Mouse (Mus musculus): ENCODE data around the gene Myadml2. TPM values are rescaled to one million over a fixed set of nuclear protein-coding genes. Genes with fewer than 3 reads are reported as not detected.

The Myadml2 gene
- polyA plus RNA-seq, 1 experiment from 2014 or later: 10.9 TPM

DNA sequence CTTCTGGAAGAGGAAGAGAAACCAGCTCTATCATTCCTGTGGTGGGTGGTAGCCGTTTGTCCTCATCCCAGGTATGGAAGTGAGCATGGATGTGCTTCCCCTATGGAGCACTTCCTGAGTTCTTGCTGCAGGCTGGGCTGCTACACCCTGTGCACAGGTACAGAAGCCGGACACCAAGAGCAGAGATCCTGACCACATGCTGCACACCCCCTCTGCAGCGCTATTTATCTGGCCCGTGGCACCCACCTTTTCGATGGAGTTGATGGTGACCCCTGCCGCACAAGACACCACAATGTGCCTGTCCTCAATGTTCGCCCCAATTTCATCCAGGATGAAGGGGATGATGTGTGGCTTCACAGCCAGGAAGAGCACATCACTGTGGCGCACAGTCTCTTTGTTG lies 6.1 kb downstream of the Myadml2 start:
- peaks cover 13% of the 10 kb centered on the region for H3K4me1 ChIP-seq (replicated peaks)
- no peak for ATAC-seq (ENCODE audit: insufficient number of reproducible peaks, low FRiP score)
- peaks cover 11% of the 10 kb centered on the region for H3K27me3 ChIP-seq (replicated peaks)
- no peaks in the 10 kb centered on the region for H3K9me3 ChIP-seq (replicated peaks)
- no peak overlapping the region for H3K4me3 ChIP-seq
- H3K36me3 ChIP-seq: no peaks in the 10 kb centered on the region
- no peak overlapping the region for H3K27ac ChIP-seq (ENCODE audit: poor library complexity, severe bottlenecking)
- H3K4me2 ChIP-seq: peak overlapping the region; percentile 94; the same call in 1 of the 2 replicates
- WGBS: 78% methylated on average over 8 of the region's 8 CpGs
- peak overlapping the region; percentile 14; the same call in 1 of the 2 replicates for H3K9ac ChIP-seq

DNA sequence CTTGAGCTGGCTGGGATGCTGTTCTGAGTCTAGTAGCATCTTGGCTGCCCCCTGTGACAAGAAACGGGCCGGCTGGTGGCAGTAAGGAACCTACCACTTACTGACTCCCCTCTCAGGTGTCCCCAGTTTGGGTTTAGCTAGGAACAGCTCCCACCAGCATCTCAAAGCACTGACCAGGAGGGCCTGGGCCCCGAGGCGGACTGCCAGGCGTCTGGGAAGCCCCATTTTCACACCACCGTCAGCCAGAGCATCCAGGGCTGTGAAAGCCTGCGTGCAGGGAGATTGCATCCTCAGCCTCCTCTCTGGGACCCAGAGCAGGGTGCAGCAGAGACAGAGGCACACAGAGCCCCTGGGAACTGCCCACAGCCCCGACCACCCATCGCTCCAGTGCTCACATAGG lies 6.7 kb downstream of the Myadml2 start:
- WGBS: 61% methylated on average over 9 of the region's 9 CpGs
- no peak overlapping the region for H3K4me3 ChIP-seq
- no peaks in the 10 kb centered on the region for H3K36me3 ChIP-seq
- H3K9ac ChIP-seq: 0 out of 2 replicates have a peak overlapping the region, but pooled peaks have one; percentile 14
- H3K4me1 ChIP-seq (replicated peaks): peaks cover 12% of the 10 kb centered on the region
- H3K27me3 ChIP-seq (replicated peaks): peaks cover 11% of the 10 kb centered on the region
- no peak overlapping the region for H3K4me2 ChIP-seq
- no peak for ATAC-seq (ENCODE audit: insufficient number of reproducible peaks, low FRiP score)
- H3K27ac ChIP-seq (ENCODE audit: poor library complexity, severe bottlenecking): no peak overlapping the region
- no peaks in the 10 kb centered on the region for H3K9me3 ChIP-seq (replicated peaks)

DNA sequence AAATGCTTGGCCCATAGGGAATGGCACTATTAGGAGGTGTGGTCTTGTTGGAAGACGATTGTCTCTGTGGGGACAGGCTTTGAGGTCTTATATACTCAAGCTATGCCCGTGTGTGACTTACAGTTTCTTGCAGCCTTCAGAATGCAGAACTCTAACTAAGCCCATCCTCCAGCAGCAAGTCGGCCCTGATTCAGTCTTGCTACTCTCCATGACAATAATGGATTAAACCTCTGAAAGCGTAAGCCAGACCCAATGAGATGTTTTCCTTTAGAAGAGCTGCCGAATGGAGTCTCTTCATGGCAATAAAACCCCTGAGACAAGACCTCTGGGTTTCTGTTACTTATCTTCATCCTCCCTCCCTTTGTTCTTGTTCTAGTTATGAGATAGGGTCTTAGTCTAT lies 13.1 kb downstream of the Myadml2 start:
- Histone ChIP-seq H3K36me3 (no peaks in the 10 kb centered on the region), H3K4me2 (no peak overlapping the region), H3K27ac (ENCODE audit: poor library complexity, severe bottlenecking) (no peak overlapping the region), H3K4me3 (no peak overlapping the region), H3K4me1 (replicated peaks) (peaks cover 32% of the 10 kb centered on the region), H3K9ac (no peak overlapping the region), H3K9me3 (replicated peaks) (no peaks in the 10 kb centered on the region), H3K27me3 (replicated peaks) (no peaks in the 10 kb centered on the region)
- ATAC-seq (ENCODE audit: insufficient number of reproducible peaks, low FRiP score): no peak
- WGBS: 83% methylated on average over 5 of the region's 5 CpGs

DNA sequence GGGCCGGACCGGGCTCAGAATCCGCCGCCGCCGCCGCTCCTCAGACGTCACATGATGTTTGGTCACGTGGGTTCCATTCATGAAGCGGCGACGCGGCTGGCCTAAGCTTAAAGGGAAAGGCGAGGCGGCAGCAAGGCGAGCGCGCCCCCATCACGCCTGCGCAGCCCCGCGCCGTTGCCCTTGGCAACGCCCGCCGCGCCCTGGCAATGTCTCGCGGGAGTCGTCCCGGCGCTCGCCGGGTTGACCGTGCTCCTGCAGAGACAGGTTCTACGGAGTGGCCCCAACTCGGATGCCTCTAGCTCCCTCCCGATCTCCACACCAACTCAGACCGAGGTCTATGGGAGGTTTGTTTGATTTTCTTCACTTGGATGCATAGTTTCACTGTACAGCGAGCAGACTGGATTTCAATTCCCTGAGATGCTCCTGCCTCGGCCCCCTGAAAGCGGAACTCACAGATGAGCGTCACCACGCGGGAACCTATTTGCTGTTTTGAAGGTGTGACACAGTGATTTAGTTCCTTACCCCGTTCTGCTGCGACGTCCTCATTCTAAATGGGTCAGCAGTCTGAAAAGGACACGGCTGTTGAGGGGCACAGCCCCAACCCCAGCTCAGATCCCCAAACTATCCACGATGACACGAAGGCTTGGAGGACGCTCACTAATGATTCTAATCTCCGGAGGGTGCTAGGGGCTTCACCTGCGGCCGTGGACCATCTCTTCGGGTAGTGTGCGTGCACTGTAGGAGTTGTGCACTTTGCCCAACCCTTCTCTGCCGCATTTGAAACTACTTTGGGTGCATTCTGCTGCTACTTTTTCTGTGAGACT lies 14.2 kb downstream of the Myadml2 start, which contains the start of gene Mafg:
Mafg (minus strand) TSS at position 81 of the 824 bp plus-strand sequence.
- Histone ChIP-seq H3K27ac (ENCODE audit: poor library complexity, severe bottlenecking) (peak within 1 kb of the TSS; percentile 91), H3K36me3 (peaks cover 7% of the 10 kb centered on the region), H3K27me3 (replicated peaks) (no peaks in the 10 kb centered on the region), H3K9me3 (replicated peaks) (no peaks in the 10 kb centered on the region), H3K4me3 (peak within 1 kb of the TSS; percentile 86), H3K9ac (peak within 1 kb of the TSS; percentile 85), H3K4me1 (replicated peaks) (peaks cover 42% of the 10 kb centered on the region), H3K4me2 (peak within 1 kb of the TSS; percentile 86)
- 10% methylated on average over 58 of the region's 58 CpGs for WGBS
- peak; percentile 87 for ATAC-seq (ENCODE audit: insufficient number of reproducible peaks, low FRiP score)

DNA sequence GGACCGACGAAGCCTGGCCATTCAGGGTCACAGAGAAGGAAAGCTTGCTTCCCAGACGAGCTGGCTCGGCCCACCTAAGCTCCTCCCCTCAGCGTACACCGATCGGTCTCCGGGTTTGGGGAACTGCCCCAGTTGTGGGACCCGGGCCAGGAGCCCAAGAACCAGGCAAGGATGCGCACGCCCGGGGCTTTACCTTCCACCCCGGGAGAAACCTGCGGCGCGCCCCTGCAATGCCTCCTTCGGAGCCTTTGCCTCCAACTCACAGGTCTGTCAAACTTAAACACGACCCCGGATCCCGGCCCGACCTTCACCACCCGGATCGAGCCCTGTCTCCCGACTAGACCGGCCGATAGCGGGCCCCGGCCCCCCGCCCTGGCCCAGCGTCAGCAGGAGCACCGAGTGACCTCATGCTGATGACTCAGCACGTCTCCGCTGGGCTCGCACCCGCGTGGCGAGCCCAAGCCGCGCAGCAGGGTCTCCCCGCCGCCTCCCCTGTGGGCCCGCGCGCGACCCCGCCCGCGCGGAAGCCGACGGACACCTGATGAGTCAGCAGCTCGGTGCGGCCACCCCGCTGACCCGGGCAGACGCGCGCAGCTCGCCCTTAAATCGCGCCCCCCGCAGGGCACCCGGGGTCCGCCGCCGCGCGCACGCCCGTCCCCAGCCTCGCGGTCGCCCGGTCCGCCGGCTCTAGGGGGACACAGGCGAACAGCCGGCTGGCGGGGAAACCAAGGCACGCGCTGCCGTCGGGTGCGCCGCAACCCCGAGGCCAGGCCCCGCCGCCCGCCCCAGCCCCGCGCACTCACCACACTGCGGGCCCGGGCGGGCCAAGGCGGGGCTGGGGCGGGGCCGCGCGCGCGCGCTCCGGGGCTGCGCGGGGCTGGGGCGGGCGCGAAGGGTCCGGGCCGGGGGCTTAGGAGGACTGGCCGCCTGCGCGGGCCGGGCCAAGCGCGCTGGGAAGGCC lies 15.1 kb downstream of the Myadml2 start:
- peak overlapping the region; percentile 86 for H3K4me2 ChIP-seq
- peaks cover 42% of the 10 kb centered on the region for H3K4me1 ChIP-seq (replicated peaks)
- no peaks in the 10 kb centered on the region for H3K27me3 ChIP-seq (replicated peaks)
- H3K9ac ChIP-seq: peak overlapping the region; percentile 85
- H3K9me3 ChIP-seq (replicated peaks): no peaks in the 10 kb centered on the region
- peaks cover 9% of the 10 kb centered on the region for H3K36me3 ChIP-seq
- peak; percentile 81 for ATAC-seq (ENCODE audit: insufficient number of reproducible peaks, low FRiP score)
- under 1% methylated on average over 116 of the region's 116 CpGs for WGBS
- H3K4me3 ChIP-seq: peak overlapping the region; percentile 86
- H3K27ac ChIP-seq (ENCODE audit: poor library complexity, severe bottlenecking): peak overlapping the region; percentile 91

DNA sequence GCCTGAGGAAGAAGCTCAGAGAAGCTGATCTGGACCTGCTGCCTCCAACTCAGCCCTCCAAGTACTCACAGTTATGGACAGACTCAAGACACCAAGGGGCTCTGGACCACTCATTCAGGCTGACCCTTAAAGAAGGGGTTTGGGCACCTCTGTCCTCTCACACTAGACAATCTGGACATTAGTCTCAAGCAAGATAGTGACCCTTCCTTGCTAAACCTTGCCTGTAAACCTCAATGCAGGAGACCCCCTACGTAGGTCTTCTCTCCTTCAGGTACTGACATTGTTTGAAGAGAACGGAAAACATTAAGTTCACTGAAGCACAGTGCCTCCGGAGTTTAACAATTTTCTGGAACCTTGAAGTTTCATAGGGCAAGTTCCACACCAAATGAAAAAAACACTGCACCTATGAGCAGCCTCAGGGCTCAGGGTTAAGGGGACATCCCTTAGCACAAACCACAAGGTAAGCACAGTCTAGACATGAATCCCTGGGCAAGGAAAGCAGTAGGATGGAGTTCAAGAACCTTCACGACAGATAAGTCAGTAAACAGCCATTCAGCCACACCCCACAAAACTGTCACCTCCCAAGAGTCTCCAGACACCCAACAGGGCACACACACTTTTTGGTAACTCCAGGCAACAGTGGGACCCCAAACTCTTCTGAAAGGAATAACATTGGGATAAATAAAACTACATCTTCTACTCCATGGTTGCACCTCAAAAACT lies 16.1 kb downstream of the Myadml2 start:
- H3K9ac ChIP-seq: peak overlapping the region; percentile 85
- H3K4me3 ChIP-seq: peak overlapping the region; percentile 86
- H3K27ac ChIP-seq (ENCODE audit: poor library complexity, severe bottlenecking): peak overlapping the region; percentile 91
- no peak for ATAC-seq (ENCODE audit: insufficient number of reproducible peaks, low FRiP score)
- no peaks in the 10 kb centered on the region for H3K9me3 ChIP-seq (replicated peaks)
- H3K36me3 ChIP-seq: peaks cover 19% of the 10 kb centered on the region
- no peaks in the 10 kb centered on the region for H3K27me3 ChIP-seq (replicated peaks)
- peaks cover 44% of the 10 kb centered on the region for H3K4me1 ChIP-seq (replicated peaks)
- peak overlapping the region; percentile 86 for H3K4me2 ChIP-seq
- 51% methylated on average over 4 of the region's 4 CpGs for WGBS

DNA sequence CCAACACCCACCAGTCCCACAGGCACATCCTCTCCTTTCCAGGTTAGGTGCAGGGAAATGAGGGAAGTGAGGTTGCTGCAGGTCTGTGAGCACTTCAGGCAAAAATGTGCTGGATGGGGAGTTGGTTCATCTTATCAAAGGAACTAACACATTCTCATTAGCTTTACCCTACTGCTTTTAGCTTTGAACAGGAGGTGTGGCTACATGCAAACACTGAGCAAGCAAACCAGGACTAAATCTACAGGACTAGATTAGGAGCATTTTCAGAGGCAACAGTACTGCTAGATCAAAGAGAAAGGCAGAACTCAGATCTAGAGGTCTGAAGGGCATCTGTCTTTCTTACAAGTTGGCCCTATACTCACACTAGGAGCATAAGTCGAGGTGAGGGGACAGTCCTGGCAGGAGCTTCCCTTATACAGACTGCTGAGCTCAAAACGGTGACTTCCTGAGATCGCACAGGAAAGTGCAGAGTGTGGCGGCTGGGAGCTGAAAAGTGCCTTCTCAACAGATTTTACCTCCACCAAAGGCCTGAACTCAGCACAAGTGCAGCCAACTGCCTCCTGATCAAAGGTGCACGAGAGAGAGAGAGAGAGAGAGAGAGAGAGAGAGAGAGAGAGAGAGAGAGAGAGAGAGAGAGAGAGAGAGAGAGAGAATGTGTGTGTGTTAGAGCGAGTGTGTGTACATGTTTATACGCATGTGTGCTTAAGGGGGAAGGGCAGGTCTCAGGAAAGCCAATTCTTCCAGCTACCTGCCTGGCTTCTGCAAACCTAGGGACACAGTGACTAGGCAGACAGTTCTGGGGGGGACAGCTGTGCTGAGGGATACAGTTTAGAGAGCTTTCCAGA lies 16.9 kb downstream of the Myadml2 start:
- ATAC-seq (ENCODE audit: insufficient number of reproducible peaks, low FRiP score): no peak
- H3K4me1 ChIP-seq (replicated peaks): peaks cover 48% of the 10 kb centered on the region
- peak overlapping the region; percentile 86 for H3K4me2 ChIP-seq
- 27% methylated on average over 7 of the region's 7 CpGs for WGBS
- H3K9ac ChIP-seq: peak overlapping the region; percentile 85
- peak overlapping the region; percentile 91 for H3K27ac ChIP-seq (ENCODE audit: poor library complexity, severe bottlenecking)
- peak overlapping the region; percentile 86 for H3K4me3 ChIP-seq
- no peaks in the 10 kb centered on the region for H3K9me3 ChIP-seq (replicated peaks)
- peaks cover 24% of the 10 kb centered on the region for H3K36me3 ChIP-seq
- no peaks in the 10 kb centered on the region for H3K27me3 ChIP-seq (replicated peaks)

DNA sequence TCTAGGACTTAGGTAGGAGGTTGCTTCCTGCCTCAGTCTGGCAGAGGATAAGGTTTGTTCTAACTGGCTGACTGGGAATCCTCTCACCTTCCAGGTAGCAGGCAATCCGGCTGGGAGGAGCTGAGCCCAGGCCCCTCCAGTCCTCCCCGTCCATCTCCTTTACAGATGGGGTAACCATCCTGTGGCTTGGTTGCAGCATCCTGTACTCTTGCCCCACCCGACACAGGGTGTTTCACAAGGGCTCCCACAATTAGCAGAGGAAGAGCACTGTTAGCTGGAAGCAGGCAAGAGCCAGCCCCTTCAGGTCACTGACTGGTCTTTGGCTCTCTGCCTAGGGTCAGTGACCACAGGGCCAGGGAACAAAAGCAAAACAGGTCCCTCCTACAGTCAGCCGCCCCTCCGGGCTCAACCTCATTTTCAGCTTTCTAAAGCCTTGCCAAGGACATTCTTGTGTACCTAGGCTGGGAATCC lies 17.5 kb downstream of the Myadml2 start:
- H3K36me3 ChIP-seq: peaks cover 24% of the 10 kb centered on the region
- H3K4me2 ChIP-seq: peak overlapping the region; percentile 86
- peaks cover 55% of the 10 kb centered on the region for H3K4me1 ChIP-seq (replicated peaks)
- peak overlapping the region; percentile 91 for H3K27ac ChIP-seq (ENCODE audit: poor library complexity, severe bottlenecking)
- 46% methylated on average over 5 of the region's 5 CpGs for WGBS
- H3K9me3 ChIP-seq (replicated peaks): no peaks in the 10 kb centered on the region
- H3K27me3 ChIP-seq (replicated peaks): no peaks in the 10 kb centered on the region
- ATAC-seq (ENCODE audit: insufficient number of reproducible peaks, low FRiP score): no peak
- H3K9ac ChIP-seq: peak overlapping the region; percentile 85
- H3K4me3 ChIP-seq: peak overlapping the region; percentile 86

DNA sequence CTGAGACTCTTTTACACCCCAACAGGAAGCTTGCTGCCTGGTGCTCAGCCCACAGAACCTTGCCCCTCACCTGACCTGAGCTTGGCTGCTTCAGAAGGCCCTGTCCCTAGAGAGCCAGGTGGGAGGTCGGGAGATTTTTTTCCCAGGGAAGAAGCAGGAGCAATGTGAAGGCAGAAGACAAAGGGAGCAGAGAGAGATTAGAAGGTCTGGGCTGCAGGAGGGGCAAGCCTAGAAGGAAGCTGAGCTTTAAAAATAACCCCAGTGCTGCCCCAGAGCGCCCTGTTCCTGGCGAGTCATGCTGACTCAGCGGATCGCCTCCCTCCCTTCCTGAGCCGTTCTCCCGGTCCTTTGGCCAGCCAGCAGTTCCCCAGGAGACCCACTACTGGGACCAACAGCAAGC lies 18.0 kb downstream of the Myadml2 start:
- H3K4me3 ChIP-seq: peak overlapping the region; percentile 86
- peaks cover 59% of the 10 kb centered on the region for H3K4me1 ChIP-seq (replicated peaks)
- 10% methylated on average over 7 of the region's 7 CpGs for WGBS
- peaks cover 24% of the 10 kb centered on the region for H3K36me3 ChIP-seq
- peak overlapping the region; percentile 91 for H3K27ac ChIP-seq (ENCODE audit: poor library complexity, severe bottlenecking)
- peak overlapping the region; percentile 86 for H3K4me2 ChIP-seq
- H3K9ac ChIP-seq: peak overlapping the region; percentile 85
- H3K27me3 ChIP-seq (replicated peaks): no peaks in the 10 kb centered on the region
- ATAC-seq (ENCODE audit: insufficient number of reproducible peaks, low FRiP score): peak; percentile 63
- H3K9me3 ChIP-seq (replicated peaks): no peaks in the 10 kb centered on the region

DNA sequence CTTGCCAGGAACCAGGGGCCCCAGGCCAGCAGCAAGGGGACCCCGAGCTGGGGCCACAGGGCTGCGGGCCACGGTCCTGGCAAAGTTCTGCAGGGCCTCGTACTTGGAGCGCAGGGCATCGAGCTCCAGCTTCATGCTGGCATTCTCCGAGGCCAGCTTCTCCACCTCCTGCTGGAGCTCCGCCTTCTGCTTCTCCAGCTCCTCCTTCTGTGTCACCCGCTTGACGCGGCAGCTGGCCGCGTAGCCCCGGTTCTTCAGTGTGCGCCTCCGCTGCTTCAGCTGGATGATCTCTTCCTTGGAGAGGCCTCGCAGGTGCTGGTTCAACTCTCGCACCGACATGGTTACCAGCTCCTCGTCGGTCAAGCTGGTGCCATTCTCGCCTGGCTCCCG lies 18.6 kb downstream of the Myadml2 start:
- peak overlapping the region; percentile 91 for H3K27ac ChIP-seq (ENCODE audit: poor library complexity, severe bottlenecking)
- no peaks in the 10 kb centered on the region for H3K9me3 ChIP-seq (replicated peaks)
- H3K36me3 ChIP-seq: peaks cover 24% of the 10 kb centered on the region
- 79% methylated on average over 23 of the region's 23 CpGs for WGBS
- peak overlapping the region; percentile 85; the same call in 1 of the 2 replicates for H3K9ac ChIP-seq
- ATAC-seq (ENCODE audit: insufficient number of reproducible peaks, low FRiP score): no peak
- peaks cover 58% of the 10 kb centered on the region for H3K4me1 ChIP-seq (replicated peaks)
- H3K4me3 ChIP-seq: peak overlapping the region; percentile 86
- peak overlapping the region; percentile 86 for H3K4me2 ChIP-seq
- no peaks in the 10 kb centered on the region for H3K27me3 ChIP-seq (replicated peaks)
